Mouse (Mus musculus) mouse trophoblast stem cell (cell line): ENCODE measurements at regions not wholly inside any gene's neighbourhood (a gene's known extent, or its start where the extent isn't known, plus 50 kb on each side); places are given as distances from the start of the nearest gene placed in this dataset.

ENCODE experiments used
- in situ Hi-C, 2 experiments: fragments of 300-500 bp; cut with MseI, MboI; formaldehyde crosslinking; loops; 2 replicates in 1 of 2; 3 replicates in 1 of 2; pipeline ENCODE4 v1.15.1; 2025

DNA sequence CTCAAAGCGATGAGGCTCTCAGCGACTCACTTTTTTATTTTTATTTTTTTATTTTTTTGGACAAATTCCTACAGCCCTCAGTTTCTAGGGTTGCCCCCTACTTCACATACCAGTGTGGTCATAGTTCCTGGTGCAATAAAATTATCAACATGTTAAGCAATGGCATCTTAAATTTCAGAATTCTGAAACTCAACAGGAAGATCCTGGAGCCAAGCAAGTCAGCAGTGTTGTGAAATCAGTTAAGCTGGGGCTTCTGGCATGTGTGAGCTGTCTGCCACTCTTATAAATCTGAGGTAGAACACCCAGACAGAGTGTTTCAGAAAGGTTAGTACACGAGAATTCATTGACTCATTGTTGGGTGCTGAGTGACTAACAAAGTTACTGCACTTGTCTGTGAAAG is 328.6 kb upstream of the Ubash3b start:
- in situ Hi-C loops = no loop called here

DNA sequence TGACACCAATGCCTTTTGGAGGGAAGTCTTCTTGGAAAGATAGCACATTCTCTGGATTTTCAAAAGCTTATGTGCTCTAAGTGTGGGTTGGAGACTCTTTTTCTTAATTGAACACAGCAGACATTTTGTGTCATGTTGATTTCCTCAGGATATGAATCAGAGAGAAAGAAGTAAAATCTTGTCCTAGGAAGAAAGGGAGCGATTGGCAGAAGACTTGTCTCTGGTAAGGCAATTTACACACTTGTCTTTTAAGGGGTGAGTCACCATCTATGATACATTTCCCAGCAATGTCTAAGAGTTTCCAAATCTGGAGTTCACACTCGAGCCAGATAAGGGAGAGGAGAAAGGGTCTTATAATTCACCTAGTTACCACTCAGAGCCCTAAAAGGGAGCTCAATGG is 326.5 kb upstream of the Ubash3b start:
- in situ Hi-C loops = no loop called here

DNA sequence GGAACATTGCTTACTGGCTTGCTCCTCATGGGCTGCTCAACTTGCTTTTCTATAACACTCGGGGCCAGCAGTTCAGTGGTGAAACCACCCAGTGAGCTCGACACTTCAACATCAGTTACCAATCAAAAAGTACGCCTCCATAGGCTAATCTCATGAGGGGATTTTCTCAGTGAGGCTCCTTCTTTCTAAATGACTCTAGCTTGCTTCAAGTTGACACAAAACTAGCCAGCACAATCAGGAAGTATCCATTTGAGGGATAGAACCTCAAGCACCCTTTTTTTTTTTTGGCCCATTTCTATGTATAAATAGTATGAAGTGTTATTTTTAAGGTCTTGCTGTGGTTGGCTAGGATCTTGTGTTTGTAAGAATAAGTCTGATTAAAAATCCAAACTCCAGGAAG is 321.7 kb upstream of the Ubash3b start:
- in situ Hi-C loops = no loop called here

DNA sequence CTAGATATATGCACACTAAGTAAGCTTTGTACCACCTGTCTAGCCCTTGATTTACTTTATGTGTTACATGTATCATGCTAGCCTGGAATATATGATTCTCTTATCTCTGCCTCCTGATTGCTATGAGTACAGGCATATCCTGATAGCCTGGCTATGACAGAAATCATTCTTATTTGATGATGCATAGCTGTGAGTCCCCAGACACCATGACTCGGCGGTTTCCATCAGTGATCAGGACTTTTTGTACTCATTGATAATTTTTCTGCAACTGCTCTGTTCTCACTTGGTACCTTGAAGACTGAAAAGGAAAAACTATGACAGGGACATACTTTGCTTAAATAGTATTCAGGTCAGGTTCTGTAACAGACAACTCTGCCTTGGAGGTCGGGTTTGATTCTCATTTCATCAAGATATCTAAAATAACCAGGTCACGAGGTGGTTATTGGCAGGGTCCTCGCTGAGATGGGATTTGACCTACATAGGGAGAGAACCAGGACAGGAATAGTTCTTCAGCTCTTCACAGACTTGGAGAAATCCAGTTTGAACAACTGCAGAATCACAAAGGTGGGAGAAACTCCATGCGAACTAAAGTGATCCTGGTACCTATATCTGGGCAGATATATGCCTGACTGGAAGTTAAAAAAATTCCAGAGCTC is 320.2 kb upstream of the Ubash3b start:
- in situ Hi-C loops = no loop called here

DNA sequence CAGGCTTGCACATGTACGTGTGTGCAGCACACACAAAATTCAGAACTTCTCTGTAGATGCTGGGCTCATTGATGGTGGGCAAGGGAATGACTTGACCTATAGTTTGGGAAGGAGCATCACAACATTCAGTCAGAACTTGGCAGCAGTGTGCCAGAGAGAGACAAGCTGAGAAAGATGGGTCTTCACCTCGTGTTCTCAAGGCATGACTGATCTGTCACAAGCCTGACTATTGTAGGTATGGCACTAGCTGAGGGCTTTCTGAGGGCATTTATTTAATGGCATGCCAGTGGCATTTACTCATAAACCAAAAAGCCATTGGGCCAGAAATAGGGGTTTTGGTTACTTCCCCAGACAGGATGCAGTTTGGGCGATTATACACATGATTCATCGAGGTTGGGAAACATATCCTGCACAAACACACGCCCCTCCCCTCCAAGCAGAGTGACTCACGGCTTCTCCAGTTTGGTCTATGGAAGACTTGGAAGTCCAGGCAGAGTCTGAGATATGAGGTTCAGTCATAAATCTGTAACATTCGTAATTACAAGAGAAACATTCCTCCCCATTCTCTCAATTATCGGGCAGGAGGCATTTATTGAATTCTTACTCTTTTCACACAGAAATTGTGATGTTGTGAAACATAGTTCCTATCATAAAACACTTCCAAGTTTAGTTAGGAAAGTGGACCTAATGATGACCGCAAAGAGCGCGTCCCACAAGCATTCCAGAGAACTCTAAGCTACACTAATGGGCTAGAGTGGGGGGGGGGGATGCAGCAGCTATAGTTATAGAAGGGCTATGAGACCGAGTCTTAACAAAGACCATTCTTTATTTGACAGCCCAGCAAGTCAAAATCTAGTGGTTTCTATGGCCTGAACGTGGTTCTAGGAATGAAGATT is 318.6 kb upstream of the Ubash3b start:
- in situ Hi-C loops = loop anchor here (5.0 kb wide), 1 partner anchor 472 kb away; no protein-coding TSS in a partner anchor

DNA sequence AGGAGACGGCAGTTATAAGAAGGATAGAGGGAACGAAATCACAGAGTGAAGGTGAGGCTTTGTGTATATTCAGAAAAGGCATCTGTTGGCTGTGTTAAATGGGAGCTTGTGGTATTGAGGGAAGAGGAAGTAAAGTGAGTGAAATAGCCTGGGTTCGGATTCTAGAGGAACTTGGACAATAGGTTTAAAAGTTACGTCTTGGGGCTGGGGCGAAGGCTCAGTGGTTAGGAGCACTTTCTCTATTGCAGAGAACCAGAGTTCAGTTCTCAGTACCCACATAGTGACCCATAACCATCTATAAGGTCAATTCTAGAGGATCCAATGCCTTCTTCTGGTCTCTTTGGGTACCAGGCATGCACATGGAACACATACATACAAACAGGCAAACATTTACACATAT is 317.6 kb upstream of the Ubash3b start:
- in situ Hi-C loops = loop anchor here (5.0 kb wide), 1 partner anchor 473 kb away; no protein-coding TSS in a partner anchor

DNA sequence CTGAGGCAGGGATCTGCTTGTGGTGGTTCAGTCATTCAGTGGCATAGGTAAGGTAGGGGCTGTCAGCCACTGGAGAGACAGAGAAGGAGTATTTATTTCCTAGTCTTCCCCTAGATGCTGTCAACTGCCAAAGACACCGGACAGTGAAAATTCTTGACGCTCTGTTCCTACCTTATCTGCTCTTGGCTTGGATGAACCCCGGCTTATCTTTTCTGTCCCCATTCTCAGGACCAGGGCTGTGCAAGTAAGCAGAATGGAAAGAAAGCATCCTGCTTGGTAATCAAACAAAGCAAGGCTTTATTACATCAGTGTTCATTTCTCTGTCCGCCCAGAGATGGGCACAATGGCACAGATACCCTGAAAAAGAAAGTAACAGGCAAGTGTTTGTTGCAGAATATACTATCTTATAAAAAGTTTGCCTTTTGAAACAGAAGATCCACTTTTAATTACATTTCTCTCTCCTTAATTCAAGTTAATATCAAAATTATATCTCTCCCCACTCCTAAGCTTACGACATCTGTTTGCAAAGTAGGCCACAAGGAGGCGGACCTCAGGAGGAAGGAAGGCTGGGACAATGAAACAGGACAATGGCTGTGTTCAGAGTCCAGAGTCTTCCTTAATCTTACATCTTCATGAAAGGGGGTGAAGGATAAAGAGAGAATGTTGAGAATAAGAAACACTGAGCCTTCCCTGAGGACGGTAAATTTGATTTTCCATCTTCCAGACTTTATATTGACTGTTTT is 316.8 kb upstream of the Ubash3b start:
- in situ Hi-C loops = loop anchor here (5.0 kb wide), 1 partner anchor 474 kb away; no protein-coding TSS in a partner anchor

DNA sequence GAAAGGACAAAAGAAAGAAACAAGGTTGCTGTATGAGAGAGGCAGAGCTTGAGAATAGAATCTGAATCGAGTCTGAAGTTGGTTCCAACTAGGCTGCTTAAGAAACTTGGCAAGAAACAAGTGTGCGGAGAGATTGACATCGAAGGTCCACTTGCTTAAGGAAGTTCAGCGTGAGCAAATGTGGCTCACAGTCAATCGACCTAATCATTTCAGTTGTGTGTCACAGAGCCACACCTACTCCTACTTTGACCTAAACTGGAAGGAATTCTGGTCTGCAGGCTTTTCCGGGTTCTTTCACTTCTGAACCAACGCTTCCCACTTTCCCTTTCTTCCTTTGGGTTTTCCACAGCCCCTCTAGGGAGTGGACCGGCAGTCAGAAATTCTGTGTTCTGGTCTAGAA is 313.8 kb upstream of the Ubash3b start:
- in situ Hi-C loops = loop anchor here (5.0 kb wide), 1 partner anchor 477 kb away; no protein-coding TSS in a partner anchor

DNA sequence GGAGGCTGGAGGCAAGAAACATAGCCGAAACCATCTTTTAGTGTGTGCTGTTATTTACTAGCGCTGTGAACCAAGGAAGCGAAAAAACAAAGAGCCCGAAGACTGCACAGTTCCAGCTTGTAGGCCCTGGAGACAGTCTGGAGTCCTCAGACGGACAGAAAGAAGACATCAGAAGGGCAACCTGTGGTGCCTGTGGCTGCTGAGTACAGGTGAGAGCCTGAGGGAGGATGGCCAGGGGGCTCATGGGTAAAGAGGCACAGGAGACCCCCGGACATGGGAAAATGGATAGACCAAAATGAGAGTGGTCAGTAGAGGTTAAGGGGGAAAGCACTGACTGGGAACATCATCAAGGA is 313.4 kb upstream of the Ubash3b start:
- in situ Hi-C loops = loop anchor here (5.0 kb wide), 1 partner anchor 477 kb away; no protein-coding TSS in a partner anchor

DNA sequence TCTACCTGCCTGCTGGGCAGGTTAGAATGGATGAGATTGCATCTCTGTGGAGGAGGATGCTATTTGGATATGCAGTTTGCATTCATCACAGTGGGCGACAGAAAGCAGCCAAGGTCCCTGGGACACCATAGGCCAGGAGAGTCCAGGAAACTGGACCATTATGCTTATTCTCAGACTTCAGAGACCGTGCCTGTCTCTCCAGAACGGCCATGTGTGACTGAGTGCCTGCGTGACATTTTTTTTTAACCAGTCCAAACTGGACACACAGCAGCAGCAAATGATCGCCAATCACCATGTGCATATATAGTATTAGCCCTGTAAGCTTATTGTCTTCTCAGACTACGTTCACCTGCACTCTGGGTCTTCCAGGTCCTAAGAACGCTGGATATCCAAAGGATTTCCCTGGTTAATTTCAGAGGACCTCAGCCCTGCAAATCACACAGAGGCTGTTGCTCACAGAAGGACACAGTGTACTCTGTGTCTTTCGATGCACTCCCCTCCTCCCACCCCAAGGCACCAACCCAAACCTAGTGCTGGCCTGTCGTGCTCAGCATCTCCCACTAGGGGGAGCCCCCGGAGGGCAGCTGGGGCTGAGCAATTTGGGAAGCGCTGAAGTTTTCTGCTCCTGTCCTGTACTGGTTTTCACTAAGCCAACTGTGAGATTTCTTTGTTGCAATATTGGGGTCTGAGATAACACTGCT is 312.9 kb upstream of the Ubash3b start:
- in situ Hi-C loops = no loop called here

DNA sequence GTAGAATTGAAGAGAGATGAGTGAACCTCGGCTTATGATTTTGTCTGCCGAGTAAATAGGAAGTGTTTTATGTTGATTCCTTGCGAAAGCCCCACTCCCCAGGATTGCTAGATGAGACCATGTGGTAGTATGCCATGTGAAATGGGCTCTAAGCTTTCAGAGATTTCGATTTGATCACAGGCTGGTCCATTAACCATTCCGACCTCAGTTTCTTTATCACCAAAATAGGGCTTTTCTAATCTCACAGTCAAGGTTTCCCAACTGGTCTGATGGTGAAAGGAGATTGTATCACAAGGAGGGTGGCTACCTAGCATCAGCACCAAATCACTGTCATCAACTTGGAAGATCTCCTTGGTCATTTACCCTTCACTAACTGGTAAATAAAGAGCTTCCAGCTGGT is 312.0 kb upstream of the Ubash3b start:
- in situ Hi-C loops = no loop called here

DNA sequence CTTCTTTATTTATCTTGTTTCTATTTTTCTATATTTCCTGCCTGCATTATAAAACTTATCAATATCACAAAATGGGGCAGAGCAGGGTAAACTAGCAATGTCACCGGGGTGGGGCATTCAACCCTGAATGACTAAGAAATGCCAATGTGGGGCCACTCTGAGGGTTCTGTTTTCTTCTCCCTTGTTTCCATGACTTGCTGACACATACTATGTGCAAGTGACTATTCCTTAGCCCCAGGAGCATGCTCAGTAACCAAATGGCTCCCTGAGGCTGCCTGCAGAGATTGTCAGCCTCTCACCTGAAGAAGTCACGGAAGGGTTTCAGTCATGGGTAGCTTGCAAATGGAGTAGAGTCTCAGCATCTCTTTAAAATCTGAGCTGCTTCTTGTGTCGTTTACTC is 309.8 kb upstream of the Ubash3b start:
- in situ Hi-C loops = no loop called here

DNA sequence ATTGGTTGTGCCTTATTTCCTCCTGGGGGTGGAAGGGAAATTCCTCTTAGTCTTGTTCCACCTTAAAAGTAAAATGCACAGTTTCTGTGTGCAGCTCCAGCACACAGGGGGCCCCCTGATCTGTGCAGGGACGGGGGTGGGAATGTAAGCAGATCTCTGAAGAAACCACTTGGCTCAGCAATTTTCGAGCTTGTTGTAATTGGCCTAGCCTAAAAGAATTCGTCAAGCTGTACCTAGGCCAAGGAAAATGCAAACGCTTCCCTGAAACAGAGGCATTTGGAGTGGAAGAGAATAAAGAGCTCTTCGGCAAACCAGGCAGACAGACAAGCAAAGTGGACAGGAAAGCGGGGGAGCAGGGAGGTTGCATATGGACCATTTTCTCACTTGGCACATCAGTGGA is 308.5 kb upstream of the Ubash3b start:
- in situ Hi-C loops = no loop called here

DNA sequence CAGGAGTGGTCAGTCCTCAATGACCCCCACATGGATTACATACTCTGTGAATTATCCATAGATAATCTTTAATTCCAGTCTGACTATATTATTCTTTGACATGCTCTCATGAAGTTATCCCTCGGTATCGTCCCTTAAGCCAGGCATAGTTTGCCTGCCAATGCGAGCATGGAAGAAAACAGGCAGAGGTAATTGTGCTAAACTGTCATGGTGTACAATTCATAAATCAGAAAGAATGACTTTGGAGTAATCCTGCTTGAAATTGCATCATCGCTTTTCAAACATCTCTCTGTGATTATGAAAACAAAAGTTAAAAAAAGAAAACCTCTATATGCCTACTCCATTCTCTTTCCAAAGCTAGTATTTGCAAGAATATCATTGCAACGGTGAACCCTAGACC is 307.9 kb upstream of the Ubash3b start:
- in situ Hi-C loops = no loop called here

DNA sequence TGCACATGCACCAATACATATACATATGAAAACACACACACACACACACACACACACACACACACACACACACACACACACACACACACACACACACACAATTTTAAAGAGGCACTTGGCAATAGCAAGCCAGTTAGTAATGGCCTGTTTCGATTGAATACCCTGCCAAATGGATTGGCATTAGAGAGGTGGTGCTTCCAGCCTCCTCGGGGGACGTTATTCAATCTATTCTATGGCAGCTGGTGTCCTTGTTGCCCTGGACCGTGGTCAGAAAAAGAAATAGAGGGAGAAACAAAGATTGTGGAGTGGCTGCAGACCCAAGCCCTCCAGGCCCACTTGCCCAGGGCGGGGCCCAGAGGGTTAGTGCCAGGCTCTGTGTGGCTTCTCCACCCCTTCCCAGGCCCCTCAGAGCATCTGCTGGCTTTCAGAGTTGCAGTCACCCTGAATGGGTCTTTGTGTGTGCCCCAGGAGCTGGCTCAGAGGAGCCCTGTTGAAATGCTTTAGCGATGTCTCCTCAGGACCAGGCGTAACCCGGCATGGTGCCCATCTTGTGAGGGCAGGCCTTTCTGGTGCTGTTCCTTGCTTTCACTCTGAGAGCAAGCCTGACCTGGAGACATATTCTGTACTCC is 302.7 kb upstream of the Ubash3b start:
- in situ Hi-C loops = no loop called here

DNA sequence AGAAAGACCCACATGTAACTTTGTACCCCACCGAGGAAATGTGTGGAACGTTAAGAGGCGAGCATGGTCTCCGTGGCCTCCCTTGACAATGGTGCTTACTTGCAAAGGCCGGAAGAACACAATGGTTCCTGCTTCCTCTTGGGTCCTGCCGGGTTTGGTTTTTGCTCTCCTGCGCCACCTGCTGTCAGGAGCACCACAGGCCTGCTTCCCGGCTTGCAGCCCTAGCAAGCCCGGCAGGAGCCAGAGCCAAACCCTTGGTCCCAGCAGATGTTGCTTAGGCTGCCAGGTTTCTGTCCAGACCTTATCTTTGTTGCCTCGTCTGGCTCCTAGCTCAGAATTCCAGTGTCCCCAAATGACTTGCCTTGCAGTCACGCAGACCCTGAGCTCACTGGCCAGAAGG is 300.2 kb upstream of the Ubash3b start:
- in situ Hi-C loops = no loop called here

DNA sequence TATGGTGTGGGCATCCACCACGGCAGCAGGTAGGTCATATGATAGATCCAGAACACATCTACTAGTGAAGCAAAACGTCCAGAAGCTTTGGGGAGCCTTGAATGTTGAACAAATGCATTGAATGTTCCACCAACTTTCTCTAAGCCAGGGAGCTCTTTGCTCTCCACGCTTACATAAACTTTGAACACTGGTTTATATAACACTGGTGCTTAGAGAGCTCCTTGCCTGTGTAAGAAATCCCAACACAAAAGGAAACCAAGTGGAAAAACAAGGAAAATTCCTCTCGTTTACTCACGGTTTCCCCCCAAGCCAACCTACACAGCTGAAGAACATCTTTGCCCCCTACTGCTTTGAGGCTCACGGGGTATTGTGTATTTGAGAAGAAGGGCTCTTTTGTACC is 299.2 kb upstream of the Ubash3b start:
- in situ Hi-C loops = no loop called here

DNA sequence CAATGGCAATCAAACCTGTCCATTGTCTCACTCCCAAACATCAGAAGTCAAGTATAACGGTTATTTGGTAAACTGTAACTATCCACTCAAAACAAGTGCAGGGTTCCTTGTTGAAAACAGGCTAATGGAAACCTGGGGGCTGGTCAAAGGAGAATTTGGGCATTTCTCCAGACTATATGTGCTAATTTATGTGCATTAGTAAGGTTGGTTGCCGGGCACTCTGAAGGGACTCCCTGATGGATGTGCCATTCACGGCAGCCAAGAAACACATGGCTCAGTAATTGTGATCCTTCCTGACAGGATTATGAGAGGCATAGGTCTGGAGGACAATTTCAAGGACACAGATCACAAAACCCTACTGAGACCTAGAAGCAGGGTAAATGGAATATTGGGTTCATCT is 295.5 kb upstream of the Ubash3b start:
- in situ Hi-C loops = loop anchor here (5.0 to 10.0 kb wide), 2 partner anchors 230 to 232 kb away; no protein-coding TSS in a partner anchor

DNA sequence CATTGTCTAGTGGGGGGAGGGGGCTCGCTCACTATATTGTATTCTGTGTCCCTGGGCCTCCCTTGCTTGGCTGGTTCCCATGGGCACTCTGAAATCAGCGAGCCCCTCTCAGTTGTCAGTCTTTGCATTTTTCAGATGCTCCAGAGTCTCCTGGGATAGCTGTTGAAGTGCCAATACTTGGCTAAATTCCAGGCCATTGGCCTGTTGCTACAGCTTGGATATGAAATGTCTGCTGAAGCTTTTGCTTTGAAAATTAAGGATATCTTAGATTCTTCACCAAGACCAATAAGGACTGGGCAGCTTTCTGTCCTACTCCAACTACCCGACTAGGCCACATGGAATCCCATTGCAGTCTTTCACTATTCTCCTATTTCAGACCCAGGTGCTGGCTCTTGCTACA is 290.2 kb upstream of the Ubash3b start:
- in situ Hi-C loops = loop anchor here in 1 of 2 experiments (10.0 kb wide), 1 partner anchor 227 kb away; no protein-coding TSS in a partner anchor

DNA sequence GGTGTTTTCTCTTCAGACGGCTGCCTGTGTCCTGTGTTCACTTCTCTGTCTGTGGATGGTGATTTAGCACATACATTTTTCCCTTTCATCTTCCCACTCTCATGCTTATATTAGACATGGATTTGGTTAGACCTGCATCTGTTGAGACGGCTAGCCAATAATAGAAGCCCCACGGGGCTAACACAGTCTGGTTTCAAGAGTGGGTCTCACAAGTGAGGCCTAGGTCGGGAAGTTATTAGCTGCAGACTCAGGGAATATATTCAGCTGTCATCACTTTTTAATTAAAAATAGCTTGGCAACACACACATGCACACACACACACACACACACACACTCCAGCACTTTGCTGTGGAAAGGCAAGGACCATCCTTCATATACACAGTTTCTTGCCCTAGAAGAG is 287.7 kb upstream of the Ubash3b start:
- in situ Hi-C loops = no loop called here

DNA sequence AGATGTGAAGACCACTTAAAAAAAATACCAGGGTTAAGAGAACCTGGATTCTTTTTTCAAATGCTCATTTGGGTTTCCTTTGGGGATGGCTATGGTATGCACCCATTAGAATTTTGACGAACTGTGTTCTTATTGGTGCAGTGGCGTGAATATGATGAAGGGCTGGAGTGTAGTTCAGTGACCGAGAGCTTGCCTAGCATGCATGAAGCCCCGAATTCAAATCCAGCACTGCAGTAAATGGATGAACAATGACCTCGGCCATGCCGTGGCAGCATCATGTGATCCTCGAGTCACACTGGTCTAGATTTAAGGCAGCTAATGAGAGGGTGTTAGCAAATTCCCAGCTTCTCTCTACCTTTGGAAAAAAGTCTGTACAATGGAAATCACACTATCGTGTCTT is 286.4 kb upstream of the Ubash3b start:
- in situ Hi-C loops = no loop called here
